Mouse (Mus musculus) olfactory bulb, adult 2 months (tissue): Measurements from ENCODE around the gene Cptp. TPM values are rescaled to one million over a fixed set of nuclear protein-coding genes. Genes with fewer than 3 reads are reported as not detected.
A peak's percentile ranks its signal among the peaks of the same experiment; 100 is the strongest.

Source experiments
- H3K27ac ChIP-seq: fragments of 200-500 bp; 2 replicates; pipeline ENCODE4 v1.5.1; 2012; ENCODE audit warnings: low read depth, low read length; ENCODE audit not compliant: insufficient read depth
- H3K4me1 ChIP-seq: fragments of 200-500 bp; 2 replicates; pipeline ENCODE4 v1.6.1; 2012; ENCODE audit warnings: low read length; ENCODE audit not compliant: control insufficient read depth, insufficient read depth
- H3K4me3 ChIP-seq: fragments of 200-500 bp; 2 replicates; pipeline ENCODE4 v1.5.1; 2012; ENCODE audit warnings: mild to moderate bottlenecking, low read depth, low read length, moderate library complexity; ENCODE audit not compliant: insufficient read depth
- CTCF ChIP-seq: fragments of 200-500 bp; IDR thresholded peaks from 2 replicates; pipeline ENCODE4 v1.5.1; 2012; ENCODE audit warnings: low read depth, mild to moderate bottlenecking, low read length, moderate library complexity; ENCODE audit not compliant: insufficient read depth
- POLR2A ChIP-seq: fragments of 200-500 bp; IDR thresholded peaks from 2 replicates; pipeline ENCODE4 v1.6.1; 2012; ENCODE audit warnings: mild to moderate bottlenecking, low read depth, low read length, moderate library complexity; ENCODE audit not compliant: insufficient read depth
- WGBS: fragments of 180-500 bp; shearing (Covaris S2); methylation state at CpG from one replicate; pipeline ENCODE4 v1.1.7; 2018; 5-methylcytosine and 5-hydroxymethylcytosine counted together
- polyA plus RNA-seq: library from polyadenylated mRNA; stranded (reverse); fragments of >200 nt; gene quantifications from 2 replicates; pipeline ENCODE4 v1.2.4, GENCODE M21; 2012; ENCODE audit warnings: low replicate concordance; ENCODE audit not compliant: missing spikeins, insufficient read depth, insufficient read length

Cptp gene
- polyA plus RNA-seq, 1 experiment: not detected

DNA sequence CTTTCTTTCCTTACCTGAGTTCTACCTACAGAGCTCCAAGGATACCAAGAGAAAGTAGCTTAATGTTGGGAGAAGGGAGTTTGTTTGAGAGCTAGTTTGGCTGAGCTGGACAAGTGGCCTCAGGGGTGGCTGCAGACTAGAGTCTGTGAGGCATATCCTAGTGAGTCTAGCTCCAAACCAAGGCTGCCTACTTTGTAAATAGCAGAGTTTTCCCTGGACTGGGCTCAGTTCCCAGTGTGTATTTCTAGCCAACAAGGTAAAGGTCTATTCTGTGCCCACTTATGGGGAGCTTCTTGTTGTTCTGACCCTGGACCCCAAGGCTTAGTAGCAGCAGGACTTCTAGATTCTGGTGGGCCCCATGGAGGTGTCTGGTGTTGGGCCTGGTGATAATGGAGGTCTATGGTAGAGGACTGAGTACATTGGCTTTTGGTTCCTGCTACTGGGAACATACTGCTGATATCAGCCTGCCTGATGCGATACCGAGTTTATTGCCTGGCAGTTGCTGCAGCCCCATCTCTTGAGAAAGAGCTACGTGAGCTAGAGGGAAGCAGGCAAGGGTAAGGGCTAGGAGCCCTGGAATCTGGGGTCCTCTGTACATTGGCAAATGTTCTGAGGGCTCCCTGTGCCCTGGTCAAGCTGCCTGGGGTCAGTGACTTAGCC lies 19.3 kb downstream of the Cptp start:
- no peak for TF ChIP-seq POLR2A
- TF ChIP-seq CTCF: no peak
- Histone ChIP-seq H3K4me3 (no peak overlapping the region), H3K27ac (no peak overlapping the region), H3K4me1 (peaks cover 32% of the 10 kb centered on the region)
- 88% methylated on average over 3 of the region's 3 CpGs for WGBS

DNA sequence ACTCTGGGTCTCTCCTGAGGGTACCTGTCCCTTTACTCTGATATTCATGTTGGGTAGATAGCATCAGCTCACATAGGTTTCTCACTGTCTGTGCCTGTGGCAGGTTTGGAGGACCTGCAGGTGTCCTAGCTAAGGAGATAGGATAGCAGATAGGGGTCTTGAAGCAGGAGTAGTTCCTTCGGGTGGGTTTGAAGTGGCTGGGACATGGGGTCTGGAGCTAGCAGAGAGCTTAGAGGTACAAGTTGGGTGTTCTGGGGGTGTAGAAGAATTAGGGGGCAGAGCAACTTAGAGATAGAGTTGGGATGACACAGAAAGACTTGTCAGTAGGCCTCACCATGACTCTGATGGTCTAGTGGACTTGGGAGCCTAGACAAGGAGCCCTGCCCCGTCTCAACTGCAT lies 19.8 kb downstream of the Cptp start:
- H3K4me1 ChIP-seq: peaks cover 32% of the 10 kb centered on the region
- H3K4me3 ChIP-seq: no peak overlapping the region
- H3K27ac ChIP-seq: no peak overlapping the region
- 94% methylated on average over 2 of the region's 2 CpGs for WGBS
- TF ChIP-seq POLR2A (no peak), CTCF (no peak)

GRCm38 (mm10) chr4:155848434-155849095 lies 20.7 kb downstream of the Cptp start:
- H3K4me1 ChIP-seq: peaks cover 32% of the 10 kb centered on the region
- no peak overlapping the region for H3K27ac ChIP-seq
- 47% methylated on average over 7 of the region's 7 CpGs for WGBS
- H3K4me3 ChIP-seq: peak overlapping the region; percentile 85
- TF ChIP-seq POLR2A (no peak), CTCF (no peak)

DNA sequence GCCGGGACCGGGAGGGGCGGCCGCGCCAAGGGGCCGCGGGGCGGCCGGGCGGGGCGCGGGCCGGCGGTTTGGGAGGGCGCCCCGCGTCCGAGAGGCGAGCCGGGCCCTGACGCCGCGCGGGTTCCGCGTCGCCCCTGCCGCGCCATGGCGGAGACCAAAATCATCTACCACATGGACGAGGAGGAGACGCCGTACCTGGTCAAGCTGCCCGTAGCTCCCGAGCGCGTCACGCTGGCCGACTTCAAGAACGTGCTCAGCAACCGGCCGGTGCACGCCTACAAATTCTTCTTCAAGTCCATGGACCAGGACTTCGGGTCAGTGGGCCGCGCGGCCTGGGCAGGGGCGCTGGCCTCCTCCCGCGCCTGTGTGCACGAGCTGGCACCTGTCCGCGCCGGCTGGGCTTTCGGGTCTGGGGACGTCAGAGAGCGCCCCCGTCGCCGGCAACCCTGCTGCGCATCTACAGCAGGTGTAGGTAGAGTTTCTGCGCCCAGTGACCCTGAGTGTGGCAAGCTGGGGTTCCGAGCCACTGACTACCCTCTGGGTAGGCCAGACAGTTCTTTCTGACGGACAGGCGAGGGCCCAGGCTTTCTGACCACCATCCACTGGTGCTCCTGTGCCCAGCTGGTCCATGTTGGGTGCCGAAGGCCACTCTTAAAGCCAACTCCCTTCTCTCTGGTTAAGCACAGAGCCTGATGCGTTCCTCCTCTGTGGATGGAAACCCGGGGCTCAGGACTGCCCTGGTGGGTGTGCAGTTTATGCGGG lies 21.5 kb downstream of the Cptp start:
- Histone ChIP-seq H3K4me3 (peak overlapping the region; percentile 85), H3K27ac (no peak overlapping the region), H3K4me1 (peaks cover 28% of the 10 kb centered on the region)
- 2% methylated on average over 68 of the region's 69 CpGs for WGBS
- TF ChIP-seq POLR2A: no peak
- no peak for TF ChIP-seq CTCF

- WGBS: 3% methylated on average over 64 of the region's 65 CpGs
- Histone ChIP-seq H3K4me3 (peak within 1 kb of the TSS; percentile 85), H3K4me1 (peaks cover 28% of the 10 kb centered on the region), H3K27ac (peak within 1 kb of the TSS; percentile 22)
- TF ChIP-seq CTCF: 0 out of 2 replicates have a peak, but pooled peaks have one; percentile 17
- peak; percentile 92 for TF ChIP-seq POLR2A
These were observed 22.2 kb downstream of the Cptp start, which contains the start of gene Dvl1 for GRCm38 (mm10) chr4:155846871-155847578. Gene Dvl1 (plus strand): TSS chr4:155847402.

DNA sequence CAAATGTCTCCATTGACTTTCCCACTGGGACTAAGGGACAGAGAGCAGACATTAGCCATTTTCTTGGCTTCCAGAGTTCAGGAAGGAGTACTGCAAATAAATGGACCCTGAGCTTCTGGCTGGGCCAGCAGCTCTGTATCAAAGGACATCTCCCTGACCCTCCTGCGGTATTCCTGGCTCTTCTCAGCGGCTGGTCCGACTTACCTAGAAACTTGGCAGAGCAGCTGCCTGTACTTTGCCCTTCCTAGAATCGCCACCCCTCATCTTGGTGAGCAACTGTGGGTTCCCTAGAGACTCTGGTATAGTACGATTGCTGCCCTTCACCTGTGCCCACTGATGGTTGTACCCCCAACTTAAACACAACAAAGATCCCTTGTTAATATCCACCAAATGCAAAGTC lies 26.0 kb downstream of the Cptp start:
- Histone ChIP-seq H3K27ac (no peak overlapping the region), H3K4me1 (peaks cover 39% of the 10 kb centered on the region), H3K4me3 (no peak overlapping the region)
- TF ChIP-seq CTCF (no peak), POLR2A (no peak)
- 89% methylated on average over 5 of the region's 5 CpGs for WGBS

DNA sequence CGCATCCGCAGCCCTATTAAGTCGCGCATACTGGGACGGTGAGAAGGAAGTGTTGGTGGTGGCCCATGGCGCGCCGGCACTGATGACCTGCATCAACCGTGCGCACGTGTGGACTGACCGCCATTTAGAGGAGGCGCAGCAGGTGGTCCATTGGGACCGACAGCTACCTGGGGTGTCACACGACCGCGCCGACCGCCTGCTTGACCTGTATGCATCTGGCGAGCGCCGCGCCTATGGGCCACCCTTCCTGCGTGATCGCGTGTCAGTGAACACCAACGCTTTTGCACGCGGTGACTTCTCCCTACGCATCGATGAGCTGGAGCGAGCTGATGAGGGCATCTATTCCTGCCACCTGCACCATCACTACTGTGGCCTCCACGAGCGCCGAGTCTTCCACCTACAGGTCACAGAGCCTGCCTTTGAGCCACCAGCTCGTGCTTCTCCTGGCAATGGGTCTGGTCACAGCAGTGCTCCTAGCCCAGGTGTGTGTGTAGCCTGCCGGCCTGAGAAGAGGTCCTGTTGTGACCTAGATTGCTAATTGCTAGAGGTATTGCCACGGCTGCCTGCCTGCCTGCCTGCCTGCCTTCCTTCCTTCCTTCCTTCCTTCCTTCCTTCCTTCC lies 27.5 kb downstream of the Cptp start:
- 55% methylated on average over 38 of the region's 38 CpGs for WGBS

DNA sequence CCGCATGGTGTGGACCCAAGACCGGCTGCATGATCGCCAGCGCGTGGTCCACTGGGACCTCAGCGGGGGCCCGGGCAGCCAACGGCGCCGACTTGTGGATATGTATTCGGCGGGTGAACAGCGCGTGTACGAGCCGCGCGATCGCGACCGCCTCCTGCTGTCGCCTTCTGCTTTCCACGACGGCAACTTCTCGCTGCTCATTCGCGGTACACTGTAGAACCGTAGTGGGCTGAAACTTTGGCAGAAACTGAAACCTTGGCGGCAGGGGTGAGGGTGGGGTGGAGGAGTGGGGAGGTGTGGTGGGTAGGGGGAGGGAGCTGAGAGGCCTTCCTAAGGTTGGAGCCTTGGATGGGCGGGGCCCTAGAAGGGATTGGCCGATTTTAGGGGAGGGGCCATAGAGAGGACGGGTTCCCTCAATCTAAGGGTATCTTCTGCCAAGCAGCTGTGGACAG lies 28.2 kb downstream of the Cptp start:
- peaks cover 33% of the 10 kb centered on the region for H3K4me1 ChIP-seq
- no peak overlapping the region for H3K27ac ChIP-seq
- 3% methylated on average over 32 of the region's 32 CpGs for WGBS
- TF ChIP-seq POLR2A: no peak
- no peak for TF ChIP-seq CTCF
- peak overlapping the region; percentile 31 for H3K4me3 ChIP-seq

More for the DNA sequence above, 27.5 kb downstream of the Cptp start:
- Histone ChIP-seq H3K4me3 (no peak overlapping the region), H3K4me1 (peaks cover 39% of the 10 kb centered on the region), H3K27ac (no peak overlapping the region)
- TF ChIP-seq CTCF (no peak), POLR2A (no peak)
